Mouse (Mus musculus) ES-E14 (cell line): ENCODE measurements around the gene Kcnc4. TPM values are rescaled to one million over a fixed set of nuclear protein-coding genes. Genes with fewer than 3 reads are reported as not detected.

Experiments
- DNase-seq: peaks from one replicate; pipeline ENCODE4 v3.0.0-alpha.2; 2013; ENCODE audit warnings: low read depth, low spot score
- H3K27ac ChIP-seq: 2 replicates; pipeline ENCODE4 v1.5.1; 2012; ENCODE audit warnings: low read depth, mild to moderate bottlenecking, low read length, moderate library complexity, mixed read lengths; ENCODE audit not compliant: poor library complexity, insufficient read depth, severe bottlenecking
- H3K36me3 ChIP-seq: 2 replicates; pipeline ENCODE4 v1.6.1; 2012; ENCODE audit warnings: mild to moderate bottlenecking, low read length, moderate library complexity, mixed read lengths; ENCODE audit not compliant: control insufficient read depth, poor library complexity, insufficient read depth, severe bottlenecking
- H3K4me1 ChIP-seq, 2 experiments: fragments of 150-350 bp in 1 of 2; sonication (generic) in 1 of 2; 2 replicates each; pipeline ENCODE4 v1.6.1; 2012; ENCODE audit warnings: low read length in 2 of 2, mild to moderate bottlenecking in 1 of 2, mixed read lengths in 1 of 2; ENCODE audit not compliant: control insufficient read depth in 2 of 2, insufficient read depth in 2 of 2, poor library complexity in 1 of 2
- H3K4me3 ChIP-seq, 2 experiments: fragments of 150-350 bp in 1 of 2; sonication (generic) in 1 of 2; 2 replicates each; pipeline ENCODE4 v1.5.1; 2012; ENCODE audit warnings: low read length in 2 of 2, low read depth in 1 of 2, mild to moderate bottlenecking in 1 of 2, mixed read lengths in 1 of 2; ENCODE audit not compliant: insufficient read depth in 1 of 2, poor library complexity in 1 of 2, severe bottlenecking in 1 of 2
- H3K9ac ChIP-seq: 2 replicates; pipeline ENCODE4 v1.6.1; 2012; ENCODE audit warnings: low read depth, mild to moderate bottlenecking, low read length, mixed read lengths; ENCODE audit not compliant: poor library complexity, insufficient read depth, severe bottlenecking
- H3K9me3 ChIP-seq: fragments of 150-350 bp; sonication (generic); 2 replicates; pipeline ENCODE4 v1.6.1; 2012; ENCODE audit warnings: low read depth, mild to moderate bottlenecking, low read length; ENCODE audit not compliant: control insufficient read depth, insufficient read depth
- CHD2 ChIP-seq: IDR thresholded peaks from 2 replicates; pipeline ENCODE4 v1.6.1; 2014; ENCODE audit warnings: mild to moderate bottlenecking, low read depth, low read length, inconsistent platforms
- HCFC1 ChIP-seq: IDR thresholded peaks from 2 replicates; pipeline ENCODE4 v1.6.1; 2012; ENCODE audit warnings: low read length, inconsistent platforms, borderline replicate concordance; ENCODE audit not compliant: insufficient read depth
- MAFK ChIP-seq: IDR thresholded peaks from 2 replicates; pipeline ENCODE4 v1.6.1; 2014; ENCODE audit warnings: mild to moderate bottlenecking, low read depth, low read length, inconsistent platforms; ENCODE audit not compliant: insufficient read depth
- ZC3H11A ChIP-seq: IDR thresholded peaks from 2 replicates; pipeline ENCODE4 v1.6.1; 2012; ENCODE audit warnings: low read depth, mild to moderate bottlenecking, inconsistent platforms, low read length, borderline replicate concordance
- ZNF384 ChIP-seq: IDR thresholded peaks from 2 replicates; pipeline ENCODE4 v1.6.1; 2012; ENCODE audit warnings: low read depth, low read length, inconsistent platforms
- in situ Hi-C, 2 experiments: fragments of 600-800 bp; cut with MboI; formaldehyde crosslinking; loops; one replicate each; pipeline ENCODE4 v1.15.1; 2025; ENCODE audit warnings: low sequenced_read_pairs in 2 of 2, inconsistent platforms in 1 of 2; ENCODE audit not compliant: unreplicated experiment in 2 of 2
- total RNA-seq: library from RNA; depleted of rRNA; stranded (reverse); fragments of 300-350 nt; gene quantifications from 2 replicates; pipeline ENCODE4 v1.2.3, GENCODE M21; 2012

Gene Kcnc4
- total RNA-seq, 1 experiment: 0.36 TPM

DNA sequence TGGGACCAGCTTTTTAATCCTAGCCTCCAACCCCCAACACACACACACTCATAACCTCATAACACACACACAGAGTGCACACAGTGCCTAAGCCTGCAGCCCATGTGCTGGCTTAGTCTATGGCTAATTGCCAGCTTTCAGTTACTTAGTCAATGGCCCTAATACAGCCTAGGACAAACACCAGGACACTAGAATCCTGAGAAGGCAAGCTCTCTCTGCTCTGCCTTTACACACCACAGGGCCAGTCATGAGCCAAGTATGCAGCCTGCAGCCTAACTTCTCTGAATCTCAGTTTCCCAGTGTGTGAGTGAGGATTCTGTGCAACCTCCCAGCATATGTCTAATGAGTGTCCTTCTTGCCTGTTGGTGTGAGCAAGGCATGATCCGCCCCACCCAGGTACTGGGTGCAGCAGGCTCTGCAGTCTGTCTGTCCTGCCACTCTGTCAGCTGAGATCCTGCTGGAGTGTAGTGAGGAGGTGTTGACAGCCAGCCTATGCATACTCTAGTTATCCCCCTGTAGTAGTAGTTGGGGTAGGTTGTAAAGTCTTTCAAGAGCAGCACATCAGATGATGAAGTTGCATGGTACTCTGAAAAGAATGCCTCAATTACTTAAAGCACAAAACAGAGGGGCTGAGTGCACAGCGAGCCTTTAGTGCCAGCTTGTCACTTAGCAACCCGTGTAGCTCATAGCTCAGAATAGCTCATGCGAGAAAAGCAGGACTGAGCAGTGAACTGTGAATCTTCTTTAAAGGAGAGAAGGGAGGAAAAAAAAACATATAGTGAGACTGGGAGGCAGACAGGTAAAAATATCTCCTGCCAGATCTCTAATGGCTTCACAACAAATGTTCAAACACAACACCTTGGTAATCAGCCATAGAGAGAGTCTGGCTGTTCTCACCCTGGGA, 46.4 kb upstream of the Kcnc4 start:
- in situ Hi-C loops: no loop called here
- Histone ChIP-seq H3K4me1 (no peaks in the 10 kb centered on the region), H3K36me3 (no peaks in the 10 kb centered on the region), H3K27ac (no peak overlapping the region), H3K9me3 (no peaks in the 10 kb centered on the region), H3K4me3 (no peak overlapping the region), H3K9ac (no peak overlapping the region)
- TF ChIP-seq ZC3H11A (no peak), ZNF384 (no peak)
- DNase-seq: no peak

DNA sequence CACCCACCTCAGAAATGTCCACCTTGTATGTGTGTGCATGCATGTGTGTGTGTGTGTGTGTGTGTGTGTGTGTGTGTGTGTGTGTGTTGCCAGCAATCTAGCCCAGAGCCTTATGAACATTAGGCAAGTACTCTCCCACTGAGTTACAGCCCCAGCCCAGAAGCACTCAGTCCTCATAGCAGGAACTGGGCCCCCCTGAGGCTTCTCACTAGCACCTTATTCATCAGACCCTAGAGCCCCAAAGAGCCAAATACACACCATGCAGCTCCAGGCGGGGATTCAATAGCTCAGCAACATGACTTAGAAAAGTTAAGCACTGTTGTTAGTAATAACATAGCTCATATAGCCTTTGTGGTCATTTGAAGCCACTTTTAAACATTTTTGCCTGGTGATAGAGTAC, 45.2 kb upstream of the Kcnc4 start:
- in situ Hi-C loops: no loop called here
- no peaks in the 10 kb centered on the region for H3K36me3 ChIP-seq
- H3K4me3 ChIP-seq: no peak overlapping the region
- TF ChIP-seq MAFK (no peak), HCFC1 (no peak), ZNF384 (no peak)
- H3K9me3 ChIP-seq: no peaks in the 10 kb centered on the region
- H3K27ac ChIP-seq: no peak overlapping the region
- no peaks in the 10 kb centered on the region for H3K4me1 ChIP-seq
- DNase-seq: no peak
- no peak overlapping the region for H3K9ac ChIP-seq

DNA sequence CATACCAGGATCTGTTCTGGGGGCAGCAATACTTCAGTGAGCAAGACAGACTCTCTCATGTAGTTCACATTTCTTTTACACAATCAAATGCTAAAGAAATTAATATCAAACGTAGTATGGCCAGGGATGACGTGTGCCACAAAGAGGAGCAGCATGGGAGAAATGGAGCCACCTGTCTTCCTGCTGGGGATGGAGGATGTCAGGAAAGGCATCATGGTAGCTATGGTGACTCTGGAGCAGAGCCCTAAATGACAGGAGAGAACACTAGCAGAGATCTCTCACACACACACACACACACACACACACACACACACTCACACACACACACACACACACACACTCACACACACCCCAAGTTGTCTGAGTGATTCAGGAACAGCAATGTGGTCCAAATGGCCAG, 44.4 kb upstream of the Kcnc4 start:
- Histone ChIP-seq H3K4me3 (no peak overlapping the region), H3K36me3 (no peaks in the 10 kb centered on the region), H3K9me3 (no peaks in the 10 kb centered on the region), H3K27ac (no peak overlapping the region), H3K9ac (no peak overlapping the region), H3K4me1 (no peaks in the 10 kb centered on the region)
- no peak for DNase-seq
- TF ChIP-seq HCFC1: no peak
- no peak for TF ChIP-seq MAFK
- TF ChIP-seq ZNF384: no peak
- no peak for TF ChIP-seq ZC3H11A
- TF ChIP-seq CHD2: no peak
- in situ Hi-C loops: no loop called here

DNA sequence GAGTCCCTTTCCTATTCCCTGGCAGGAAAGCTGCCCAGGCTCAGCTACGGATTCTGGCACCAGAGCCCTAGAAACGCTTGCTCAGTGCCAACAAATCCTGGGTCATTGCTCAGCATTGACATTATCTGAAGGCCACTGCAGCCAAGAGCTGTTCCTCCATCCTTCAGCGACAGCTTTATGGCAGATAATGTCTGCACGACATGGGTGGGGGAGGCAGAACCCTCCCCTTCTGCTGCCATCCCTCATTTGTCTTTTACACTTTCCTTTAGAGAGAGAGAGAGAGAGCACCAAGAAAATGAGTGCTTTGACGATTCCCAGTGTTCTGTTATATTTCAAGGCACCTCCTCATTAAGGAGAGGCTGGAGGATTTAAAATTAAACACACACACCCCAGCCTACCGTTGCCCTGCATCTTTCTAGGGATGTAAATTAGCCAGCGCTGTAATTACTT, 42.4 kb upstream of the Kcnc4 start:
- in situ Hi-C loops: no loop called here
- H3K36me3 ChIP-seq: no peaks in the 10 kb centered on the region
- no peak overlapping the region for H3K27ac ChIP-seq
- no peak overlapping the region for H3K9ac ChIP-seq
- no peaks in the 10 kb centered on the region for H3K9me3 ChIP-seq
- DNase-seq: no peak
- no peaks in the 10 kb centered on the region for H3K4me1 ChIP-seq
- TF ChIP-seq ZC3H11A (no peak), HCFC1 (no peak), MAFK (no peak), CHD2 (no peak), ZNF384 (no peak)
- H3K4me3 ChIP-seq: no peak overlapping the region

DNA sequence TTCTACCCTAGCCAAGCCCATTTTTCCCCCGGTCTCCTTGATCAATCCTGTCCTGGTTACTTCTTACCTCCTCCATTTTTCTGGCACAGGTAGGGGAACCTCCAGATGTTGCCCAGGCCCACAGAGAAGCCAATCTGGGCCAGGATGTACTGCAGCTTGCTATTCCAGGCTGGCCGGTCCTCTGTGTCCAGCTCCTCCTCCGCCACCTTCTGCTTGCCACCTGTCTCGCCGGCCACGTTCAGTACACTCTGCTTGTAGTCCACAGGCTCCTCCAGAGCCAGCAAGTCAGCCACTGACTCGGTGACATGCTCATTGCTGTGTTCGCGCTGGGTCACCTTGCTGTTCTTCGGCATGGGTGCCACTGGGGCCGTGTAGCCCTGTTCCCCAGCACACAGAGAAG, 40.9 kb upstream of the Kcnc4 start:
- H3K9ac ChIP-seq: no peak overlapping the region
- DNase-seq: no peak
- no peaks in the 10 kb centered on the region for H3K36me3 ChIP-seq
- in situ Hi-C loops: no loop called here
- TF ChIP-seq ZC3H11A (no peak), ZNF384 (no peak), MAFK (no peak)
- H3K4me1 ChIP-seq: no peaks in the 10 kb centered on the region
- H3K4me3 ChIP-seq: no peak overlapping the region
- no peak overlapping the region for H3K27ac ChIP-seq
- H3K9me3 ChIP-seq: no peaks in the 10 kb centered on the region
